Mouse (Mus musculus) hindbrain, embryonic 14.5 days (tissue): ENCODE data around the gene Elf5. TPM values are rescaled to one million over a fixed set of nuclear protein-coding genes. Genes with fewer than 3 reads are reported as not detected.

Experiments
- ATAC-seq: fragments of 200-750 bp; cut with Nextera tagmentation; 2 replicates; pipeline ENCODE4 v1.8.0; 2017; ENCODE audit warnings: moderate number of reproducible peaks, mild to moderate bottlenecking, moderate TSS enrichment, moderate library complexity; ENCODE audit not compliant: low FRiP score
- DNase-seq: peaks from one replicate; pipeline ENCODE4 v3.0.0-alpha.2; 2015; ENCODE audit warnings: low spot score
- H3K27ac ChIP-seq: fragments of 300-500 bp; sonication (generic); 2 replicates; pipeline ENCODE4 v1.5.1; 2014; ENCODE audit warnings: mild to moderate bottlenecking, moderate library complexity
- H3K27me3 ChIP-seq: fragments of 300-500 bp; sonication (generic); 2 replicates; pipeline ENCODE4 v1.6.1; 2014; ENCODE audit warnings: mild to moderate bottlenecking, low read length, mixed read lengths; ENCODE audit not compliant: control insufficient read depth, insufficient read depth
- H3K36me3 ChIP-seq: fragments of 300-500 bp; sonication (generic); replicated peaks from 2 replicates; pipeline ENCODE4 v1.6.1; 2014; ENCODE audit not compliant: control insufficient read depth, insufficient read depth
- H3K4me1 ChIP-seq: fragments of 300-500 bp; sonication (generic); replicated peaks from 2 replicates; pipeline ENCODE4 v1.6.1; 2014; ENCODE audit warnings: antibody characterized with exemption, low read length, mixed read lengths; ENCODE audit not compliant: control insufficient read depth, insufficient read depth
- H3K4me2 ChIP-seq: fragments of 300-500 bp; sonication (generic); replicated peaks from 2 replicates; pipeline ENCODE4 v1.6.1; 2014; ENCODE audit warnings: mild to moderate bottlenecking, moderate library complexity
- H3K4me3 ChIP-seq: fragments of 300-500 bp; sonication (generic); replicated peaks from 2 replicates; pipeline ENCODE4 v1.5.1; 2014; ENCODE audit warnings: mild to moderate bottlenecking, low read length
- H3K9ac ChIP-seq: fragments of 300-500 bp; sonication (generic); 2 replicates; pipeline ENCODE4 v1.6.1; 2014
- H3K9me3 ChIP-seq: fragments of 300-500 bp; sonication (generic); 2 replicates; pipeline ENCODE4 v1.6.1; 2016; ENCODE audit warnings: low read length; ENCODE audit not compliant: control insufficient read depth
- WGBS: fragments of 180-500 bp; shearing (Covaris S2); extraction: QIAGEN DNeasy Blood & Tissue Kit; methylation state at CpG from one replicate; pipeline ENCODE4 v1.1.7; 2014; 5-methylcytosine and 5-hydroxymethylcytosine counted together
- polyA plus RNA-seq: library from polyadenylated mRNA; unstranded; fragments of >200 nt; fragmentation: Nextera tagmentation; extraction: Ambion mirVana; gene quantifications from 2 replicates; pipeline ENCODE4 v1.2.1, GENCODE M21; 2014

The Elf5 gene
- polyA plus RNA-seq, 1 experiment from 2014 or later = not detected

DNA sequence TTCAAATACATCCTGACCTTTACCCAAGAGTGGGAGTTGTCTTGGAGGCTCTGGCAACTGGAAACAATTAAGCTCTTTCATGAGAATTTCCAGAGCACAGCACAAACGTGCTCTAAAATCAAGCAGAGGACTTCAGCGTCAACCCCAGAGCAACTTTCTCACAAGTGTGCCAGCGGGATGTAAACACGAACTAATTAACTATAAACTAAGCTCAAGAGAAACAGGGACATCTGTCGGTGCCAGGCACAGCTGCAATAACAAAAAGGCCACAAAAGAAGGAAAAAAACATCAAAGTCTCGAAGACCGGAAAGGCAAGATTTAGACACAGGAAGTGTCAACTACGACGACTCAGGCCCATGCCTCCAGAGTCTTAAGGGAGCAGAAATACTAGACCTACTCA lies 50.3 kb downstream of the Elf5 start:
- Histone ChIP-seq H3K36me3 (peaks cover 65% of the 10 kb centered on the region), H3K9ac (no peak overlapping the region), H3K4me2 (no peak overlapping the region), H3K27ac (peak overlapping the region; percentile 28; the same call in 1 of the 2 replicates), H3K4me1 (no peaks in the 10 kb centered on the region), H3K9me3 (no peaks in the 10 kb centered on the region), H3K27me3 (no peaks in the 10 kb centered on the region), H3K4me3 (no peak overlapping the region)
- WGBS = 57% methylated on average over 9 of the region's 9 CpGs
- ATAC-seq (no peak), DNase-seq (no peak)

DNA sequence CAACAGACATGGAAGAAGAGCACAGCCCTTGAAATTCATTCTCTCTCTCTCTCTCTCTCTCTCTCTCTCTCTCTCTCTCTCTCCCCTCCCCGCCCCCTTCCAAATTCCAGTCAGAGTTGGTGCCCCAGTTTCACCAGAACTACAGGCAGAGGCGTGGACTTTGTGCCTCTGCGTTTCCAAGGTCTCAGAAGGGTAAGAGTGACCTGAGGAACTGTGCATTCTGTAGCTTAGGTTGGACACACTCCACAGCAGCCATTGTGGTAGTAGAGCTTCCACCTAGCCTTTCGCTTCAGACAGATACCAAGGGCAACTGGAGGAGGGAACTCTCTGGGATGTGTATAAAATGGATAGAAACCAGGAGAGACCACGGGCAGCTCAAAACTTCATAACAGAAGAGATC lies 51.3 kb downstream of the Elf5 start:
- Histone ChIP-seq H3K36me3 (peaks cover 75% of the 10 kb centered on the region), H3K27me3 (no peaks in the 10 kb centered on the region), H3K9me3 (no peaks in the 10 kb centered on the region), H3K4me3 (no peak overlapping the region), H3K4me2 (no peak overlapping the region), H3K9ac (no peak overlapping the region), H3K27ac (no peak overlapping the region), H3K4me1 (no peaks in the 10 kb centered on the region)
- DNase-seq (no peak), ATAC-seq (no peak)
- WGBS = 92% methylated on average over 5 of the region's 5 CpGs

DNA sequence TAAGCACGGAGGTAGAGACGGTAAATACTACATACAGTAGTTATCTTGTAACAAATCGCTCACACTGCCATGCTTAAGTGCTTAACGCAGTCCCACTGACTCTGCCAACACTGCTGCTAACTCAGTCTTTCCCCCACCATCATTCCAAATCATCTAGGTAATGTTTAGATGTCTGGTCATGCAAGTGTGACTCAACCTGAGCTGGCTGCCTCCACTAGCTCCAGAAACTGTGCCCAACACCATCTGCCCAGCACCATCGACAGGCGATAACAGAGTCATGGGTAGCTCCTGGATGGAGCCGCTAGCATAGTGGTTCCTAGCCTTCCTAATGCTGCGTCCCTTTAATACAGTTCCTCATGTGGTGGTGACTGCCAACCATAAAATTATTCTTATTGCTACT lies 53.0 kb downstream of the Elf5 start:
- no peak for DNase-seq
- no peaks in the 10 kb centered on the region for H3K9me3 ChIP-seq
- 96% methylated on average over 8 of the region's 8 CpGs for WGBS
- no peak overlapping the region for H3K4me3 ChIP-seq
- H3K27ac ChIP-seq = no peak overlapping the region
- no peak overlapping the region for H3K4me2 ChIP-seq
- H3K9ac ChIP-seq = no peak overlapping the region
- H3K4me1 ChIP-seq = no peaks in the 10 kb centered on the region
- H3K27me3 ChIP-seq = no peaks in the 10 kb centered on the region
- peaks cover 72% of the 10 kb centered on the region for H3K36me3 ChIP-seq
- no peak for ATAC-seq

DNA sequence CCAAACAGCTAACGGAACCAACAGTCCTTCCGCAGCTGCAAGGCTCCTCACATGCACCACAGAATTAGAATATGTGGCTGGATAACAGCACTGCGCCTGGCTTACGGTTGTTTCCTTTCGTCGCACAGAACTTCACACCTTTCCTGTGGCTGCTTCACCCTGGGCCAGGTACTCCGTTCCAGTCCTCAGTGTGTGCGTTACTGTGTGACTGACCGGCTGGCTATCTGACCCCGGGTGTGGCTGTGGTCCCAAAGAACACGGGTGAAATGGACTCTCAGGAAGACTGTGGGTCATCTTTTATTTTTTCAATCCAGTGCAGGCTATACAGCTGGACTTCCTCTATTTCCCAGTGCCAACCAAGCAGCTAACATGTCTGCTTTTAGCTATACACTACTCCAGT lies 53.9 kb downstream of the Elf5 start:
- DNase-seq (no peak), ATAC-seq (no peak)
- Histone ChIP-seq H3K4me1 (no peaks in the 10 kb centered on the region), H3K9ac (no peak overlapping the region), H3K4me2 (no peak overlapping the region), H3K9me3 (no peaks in the 10 kb centered on the region), H3K27me3 (no peaks in the 10 kb centered on the region), H3K4me3 (no peak overlapping the region), H3K27ac (no peak overlapping the region), H3K36me3 (peaks cover 72% of the 10 kb centered on the region)
- WGBS = 97% methylated on average over 11 of the region's 11 CpGs

DNA sequence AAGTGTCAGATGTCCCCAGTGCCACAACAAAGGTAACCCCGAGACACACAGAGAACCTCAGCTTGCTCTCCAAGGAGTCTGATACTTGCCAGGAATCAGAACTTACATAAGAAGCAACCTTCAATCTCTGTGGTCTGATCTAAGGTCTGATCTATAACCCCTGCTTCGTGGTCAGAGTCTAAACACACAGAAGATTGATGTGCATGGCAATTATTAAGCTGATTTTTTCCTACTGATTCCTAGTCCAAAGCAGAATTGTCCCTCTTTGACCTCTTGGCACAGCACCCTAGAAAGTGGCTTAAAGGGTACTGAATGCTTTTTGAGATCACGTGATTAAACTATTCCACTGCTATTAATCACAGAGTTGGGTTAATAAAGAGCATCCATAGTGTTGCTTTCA lies 54.8 kb downstream of the Elf5 start:
- Histone ChIP-seq H3K4me3 (no peak overlapping the region), H3K27ac (no peak overlapping the region), H3K4me2 (no peak overlapping the region), H3K9me3 (no peaks in the 10 kb centered on the region), H3K4me1 (no peaks in the 10 kb centered on the region), H3K36me3 (peaks cover 76% of the 10 kb centered on the region), H3K27me3 (no peaks in the 10 kb centered on the region), H3K9ac (no peak overlapping the region)
- ATAC-seq (no peak), DNase-seq (no peak)
- 90% methylated on average over 3 of the region's 3 CpGs for WGBS

DNA sequence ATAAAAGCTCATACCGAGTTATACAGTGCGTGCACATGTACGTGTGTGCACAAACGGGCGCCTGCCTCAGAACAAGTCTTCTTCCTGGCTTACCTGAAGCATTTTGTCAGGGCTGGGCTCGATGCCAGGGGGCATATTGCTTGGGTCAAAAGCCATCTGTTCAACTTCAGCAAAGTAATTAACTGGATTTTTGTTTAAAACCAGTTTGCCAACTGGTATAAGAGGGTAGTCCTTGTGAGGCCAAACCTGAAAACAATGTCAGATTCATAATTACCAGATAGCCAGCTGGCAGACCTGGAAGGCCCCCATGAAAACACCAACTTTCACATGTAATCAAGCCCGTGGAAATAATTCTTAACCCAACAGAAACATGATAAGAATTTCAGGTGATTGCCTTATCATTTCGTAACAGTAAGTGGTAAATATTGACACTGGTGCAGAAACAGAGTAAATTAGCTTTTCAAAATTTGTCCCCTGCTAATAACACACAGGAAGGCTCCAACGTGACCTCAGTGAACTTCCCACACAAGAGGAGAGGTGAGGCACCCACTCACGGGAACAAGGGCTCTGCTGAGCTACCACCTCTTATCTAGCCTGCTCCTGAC lies 55.6 kb downstream of the Elf5 start:
- no peak for ATAC-seq
- H3K4me2 ChIP-seq = no peak overlapping the region
- peaks cover 83% of the 10 kb centered on the region for H3K36me3 ChIP-seq
- H3K9me3 ChIP-seq = no peaks in the 10 kb centered on the region
- no peaks in the 10 kb centered on the region for H3K27me3 ChIP-seq
- H3K27ac ChIP-seq = no peak overlapping the region
- no peaks in the 10 kb centered on the region for H3K4me1 ChIP-seq
- H3K9ac ChIP-seq = no peak overlapping the region
- 91% methylated on average over 10 of the region's 10 CpGs for WGBS
- H3K4me3 ChIP-seq = no peak overlapping the region
- DNase-seq = no peak

DNA sequence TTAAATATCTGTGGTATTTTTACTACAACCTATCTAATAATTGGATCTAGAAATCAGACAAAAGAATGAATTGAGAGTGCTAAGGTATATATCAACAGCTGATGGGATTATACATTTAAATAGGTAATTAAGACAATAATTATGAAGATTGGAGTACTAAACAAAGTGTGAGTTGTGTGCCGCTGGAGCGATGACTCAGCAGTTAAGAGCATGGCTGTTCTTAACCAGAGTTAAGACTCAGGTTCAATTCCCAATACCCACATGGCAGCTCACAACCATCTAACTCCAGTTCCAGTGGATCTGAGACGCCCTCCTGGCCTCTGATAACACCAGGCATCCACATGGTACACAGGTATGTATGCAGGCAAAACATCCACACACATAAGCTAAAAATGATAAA lies 61.9 kb downstream of the Elf5 start:
- no peak for ATAC-seq
- H3K27me3 ChIP-seq = no peaks in the 10 kb centered on the region
- H3K9me3 ChIP-seq = no peaks in the 10 kb centered on the region
- H3K9ac ChIP-seq = no peak overlapping the region
- WGBS = 94% methylated on average over 3 of the region's 3 CpGs
- no peaks in the 10 kb centered on the region for H3K4me1 ChIP-seq
- peaks cover 72% of the 10 kb centered on the region for H3K36me3 ChIP-seq
- no peak for DNase-seq
- H3K27ac ChIP-seq = no peak overlapping the region
- no peak overlapping the region for H3K4me2 ChIP-seq
- H3K4me3 ChIP-seq = no peak overlapping the region

DNA sequence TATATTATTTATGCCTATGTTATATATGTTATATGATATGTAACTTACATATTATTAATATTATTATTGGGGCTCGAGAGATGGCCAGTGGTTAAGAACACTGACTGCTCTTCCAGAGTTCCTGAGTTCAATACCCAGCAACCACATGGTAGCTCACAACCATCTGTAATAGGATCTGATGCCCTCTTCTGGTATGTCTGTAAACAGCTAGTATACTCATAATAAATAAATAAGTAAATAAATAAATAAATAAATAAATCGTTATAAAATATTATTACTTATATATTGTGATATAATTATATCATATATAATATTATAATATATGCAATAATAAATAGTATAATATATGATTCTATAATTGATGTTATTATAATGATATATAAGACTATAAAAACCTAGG lies 64.7 kb downstream of the Elf5 start:
- Histone ChIP-seq H3K4me3 (no peak overlapping the region), H3K9me3 (no peaks in the 10 kb centered on the region), H3K4me2 (no peak overlapping the region), H3K36me3 (peaks cover 46% of the 10 kb centered on the region), H3K27ac (no peak overlapping the region), H3K4me1 (no peaks in the 10 kb centered on the region), H3K9ac (no peak overlapping the region), H3K27me3 (no peaks in the 10 kb centered on the region)
- ATAC-seq (no peak), DNase-seq (no peak)
- 92% methylated on average over 2 of the region's 2 CpGs for WGBS

DNA sequence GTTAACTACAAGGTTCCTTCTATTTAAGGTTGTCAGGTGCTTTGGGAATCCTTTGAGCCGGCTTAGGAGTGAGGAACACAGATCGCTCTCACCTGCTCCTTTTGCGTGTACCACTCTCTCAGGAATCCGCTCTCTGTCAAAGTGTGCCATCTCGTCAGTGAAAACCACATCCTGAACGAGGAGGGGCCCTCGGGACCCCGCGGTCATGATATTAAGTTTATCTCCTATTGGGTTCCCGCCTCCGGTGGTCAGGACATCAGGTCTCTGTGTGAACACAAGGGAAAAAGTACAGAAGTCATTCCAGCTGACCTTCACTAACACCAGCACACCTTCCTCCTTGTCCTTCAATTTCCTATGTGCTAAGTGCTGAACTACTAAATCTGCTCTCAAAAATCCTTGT lies 65.2 kb downstream of the Elf5 start:
- H3K4me2 ChIP-seq = no peak overlapping the region
- no peaks in the 10 kb centered on the region for H3K4me1 ChIP-seq
- WGBS = 84% methylated on average over 11 of the region's 11 CpGs
- no peak overlapping the region for H3K4me3 ChIP-seq
- no peak for ATAC-seq
- no peak overlapping the region for H3K27ac ChIP-seq
- H3K9ac ChIP-seq = no peak overlapping the region
- H3K9me3 ChIP-seq = no peaks in the 10 kb centered on the region
- no peak for DNase-seq
- no peaks in the 10 kb centered on the region for H3K27me3 ChIP-seq
- peaks cover 41% of the 10 kb centered on the region for H3K36me3 ChIP-seq

DNA sequence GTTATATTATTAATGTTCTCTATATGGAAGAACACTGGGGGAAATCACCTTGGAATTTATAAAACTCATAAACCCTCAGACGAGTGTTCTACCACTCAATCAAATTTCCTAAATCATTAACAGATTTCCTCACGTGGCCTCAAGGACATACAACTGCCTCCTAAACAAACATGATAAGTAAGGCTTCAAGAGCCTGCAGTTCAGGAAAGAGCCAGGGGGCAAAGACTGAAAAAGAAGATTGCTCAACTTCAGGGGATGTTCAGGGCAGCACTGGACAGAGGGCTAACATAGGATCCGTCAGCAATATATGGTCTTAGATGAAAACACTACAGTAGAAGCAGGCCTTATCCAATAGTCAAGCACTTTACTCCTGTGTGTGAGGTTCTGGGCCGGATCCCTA lies 66.0 kb downstream of the Elf5 start:
- no peaks in the 10 kb centered on the region for H3K4me1 ChIP-seq
- 83% methylated on average over 4 of the region's 4 CpGs for WGBS
- H3K9ac ChIP-seq = no peak overlapping the region
- no peak overlapping the region for H3K27ac ChIP-seq
- H3K36me3 ChIP-seq = peaks cover 34% of the 10 kb centered on the region
- ATAC-seq (no peak), DNase-seq (no peak)
- no peak overlapping the region for H3K4me2 ChIP-seq
- no peaks in the 10 kb centered on the region for H3K9me3 ChIP-seq
- H3K27me3 ChIP-seq = no peaks in the 10 kb centered on the region
- no peak overlapping the region for H3K4me3 ChIP-seq
